Mouse (Mus musculus) liver, embryonic 16.5 days (tissue): ENCODE measurements around the gene Ankrd2. TPM values are rescaled to one million over a fixed set of nuclear protein-coding genes. Genes with fewer than 3 reads are reported as not detected.

ENCODE experiments used
- ATAC-seq: fragments of 200-750 bp; cut with Nextera tagmentation; 2 replicates; pipeline ENCODE4 v1.8.0; 2017; ENCODE audit warnings: low read depth, mild to moderate bottlenecking, moderate number of reproducible peaks, moderate library complexity
- H3K27ac ChIP-seq: fragments of 300-500 bp; sonication (generic); 2 replicates; pipeline ENCODE4 v1.5.1; 2014; ENCODE audit warnings: mild to moderate bottlenecking, low read length
- H3K27me3 ChIP-seq: fragments of 300-500 bp; sonication (generic); 2 replicates; pipeline ENCODE4 v1.6.1; 2014; ENCODE audit warnings: low read depth, low read length, mixed read lengths; ENCODE audit not compliant: control insufficient read depth, insufficient read depth
- H3K36me3 ChIP-seq: fragments of 300-500 bp; sonication (generic); 2 replicates; pipeline ENCODE4 v1.6.1; 2014; ENCODE audit warnings: mild to moderate bottlenecking; ENCODE audit not compliant: control insufficient read depth, insufficient read depth
- H3K4me1 ChIP-seq: fragments of 300-500 bp; sonication (generic); 2 replicates; pipeline ENCODE4 v1.6.1; 2014; ENCODE audit warnings: low read depth, low read length, mixed read lengths; ENCODE audit not compliant: control insufficient read depth
- H3K4me2 ChIP-seq: fragments of 300-500 bp; sonication (generic); 2 replicates; pipeline ENCODE4 v1.6.1; 2014; ENCODE audit warnings: low read depth, low read length, mixed read lengths
- H3K4me3 ChIP-seq: fragments of 300-500 bp; sonication (generic); 2 replicates; pipeline ENCODE4 v1.5.1; 2014; ENCODE audit warnings: low read depth, mild to moderate bottlenecking, low read length
- H3K9ac ChIP-seq: fragments of 300-500 bp; sonication (generic); 2 replicates; pipeline ENCODE4 v1.6.1; 2014; ENCODE audit warnings: low read depth, low read length
- H3K9me3 ChIP-seq: fragments of 300-500 bp; sonication (generic); replicated peaks from 2 replicates; pipeline ENCODE4 v1.6.1; 2016; ENCODE audit warnings: low read length; ENCODE audit not compliant: control insufficient read depth
- WGBS: fragments of 180-500 bp; shearing (Covaris S2); extraction: QIAGEN DNeasy Blood & Tissue Kit; methylation state at CpG from one replicate; pipeline ENCODE4 v1.1.7; 2014; ENCODE audit not compliant: insufficient replicate concordance; 5-methylcytosine and 5-hydroxymethylcytosine counted together
- polyA plus RNA-seq: library from polyadenylated mRNA; unstranded; fragments of >200 nt; fragmentation: Nextera tagmentation; extraction: Ambion mirVana; gene quantifications from 2 replicates; pipeline ENCODE4 v1.2.1, GENCODE M21; 2015

The Ankrd2 gene
- polyA plus RNA-seq, 1 experiment from 2014 or later, result 0.07 TPM

GRCm38 (mm10) chr19:41998770-41999548, 36.8 kb upstream of the Ankrd2 start:
- 0 out of 2 replicates have a peak overlapping the region, but pooled peaks have one; percentile 20 for H3K27ac ChIP-seq
- H3K4me1 ChIP-seq, result peaks cover 2% of the 10 kb centered on the region; the same call in 1 of the 2 replicates
- no peak overlapping the region for H3K9ac ChIP-seq
- WGBS, result 68% methylated on average over 9 of the region's 9 CpGs
- no peak overlapping the region for H3K4me2 ChIP-seq
- no peak overlapping the region for H3K4me3 ChIP-seq
- no peaks in the 10 kb centered on the region for H3K27me3 ChIP-seq
- no peaks in the 10 kb centered on the region for H3K9me3 ChIP-seq
- no peak for ATAC-seq
- H3K36me3 ChIP-seq, result no peaks in the 10 kb centered on the region

GRCm38 (mm10) chr19:41999688-42000283, 36.0 kb upstream of the Ankrd2 start:
- H3K9ac ChIP-seq, result no peak overlapping the region
- WGBS, result 40% methylated on average over 4 of the region's 4 CpGs
- H3K36me3 ChIP-seq, result no peaks in the 10 kb centered on the region
- H3K4me1 ChIP-seq, result peaks cover 4% of the 10 kb centered on the region; the same call in 1 of the 2 replicates
- peak; percentile 50; the same call in 1 of the 2 replicates for ATAC-seq
- H3K9me3 ChIP-seq, result no peaks in the 10 kb centered on the region
- H3K27ac ChIP-seq, result 0 out of 2 replicates have a peak overlapping the region, but pooled peaks have one; percentile 27
- no peak overlapping the region for H3K4me2 ChIP-seq
- no peaks in the 10 kb centered on the region for H3K27me3 ChIP-seq
- H3K4me3 ChIP-seq, result no peak overlapping the region

- Histone ChIP-seq H3K4me1 (peaks cover 4% of the 10 kb centered on the region; the same call in 1 of the 2 replicates), H3K9ac (no peak overlapping the region), H3K9me3 (no peaks in the 10 kb centered on the region), H3K4me2 (no peak overlapping the region), H3K27ac (no peak overlapping the region), H3K36me3 (no peaks in the 10 kb centered on the region), H3K4me3 (no peak overlapping the region), H3K27me3 (no peaks in the 10 kb centered on the region)
- 55% methylated on average over 4 of the region's 4 CpGs for WGBS
- ATAC-seq, result no peak
Measured at GRCm38 (mm10) chr19:42000446-42000958, 35.3 kb upstream of the Ankrd2 start.

GRCm38 (mm10) chr19:42001253-42001980, 34.4 kb upstream of the Ankrd2 start:
- no peak for ATAC-seq
- H3K27me3 ChIP-seq, result no peaks in the 10 kb centered on the region
- no peak overlapping the region for H3K4me2 ChIP-seq
- no peak overlapping the region for H3K27ac ChIP-seq
- no peaks in the 10 kb centered on the region for H3K36me3 ChIP-seq
- H3K4me1 ChIP-seq, result peaks cover 9% of the 10 kb centered on the region
- no peaks in the 10 kb centered on the region for H3K9me3 ChIP-seq
- no peak overlapping the region for H3K4me3 ChIP-seq
- H3K9ac ChIP-seq, result no peak overlapping the region
- 60% methylated on average over 12 of the region's 12 CpGs for WGBS

- H3K9ac ChIP-seq, result no peak overlapping the region
- ATAC-seq, result no peak
- H3K4me1 ChIP-seq, result peaks cover 11% of the 10 kb centered on the region
- no peak overlapping the region for H3K4me2 ChIP-seq
- H3K4me3 ChIP-seq, result no peak overlapping the region
- H3K9me3 ChIP-seq, result no peaks in the 10 kb centered on the region
- H3K27ac ChIP-seq, result no peak overlapping the region
- no peaks in the 10 kb centered on the region for H3K27me3 ChIP-seq
- 50% methylated on average over 6 of the region's 6 CpGs for WGBS
- no peaks in the 10 kb centered on the region for H3K36me3 ChIP-seq
Measured at GRCm38 (mm10) chr19:42004258-42004657, 31.5 kb upstream of the Ankrd2 start.

- Histone ChIP-seq H3K4me1 (peaks cover 10% of the 10 kb centered on the region), H3K36me3 (no peaks in the 10 kb centered on the region), H3K4me3 (no peak overlapping the region), H3K9ac (no peak overlapping the region), H3K27me3 (no peaks in the 10 kb centered on the region), H3K9me3 (no peaks in the 10 kb centered on the region), H3K4me2 (no peak overlapping the region; the same call in 1 of the 2 replicates), H3K27ac (peak overlapping the region; percentile 18; the same call in 1 of the 2 replicates)
- peak; percentile 35; the same call in 1 of the 2 replicates for ATAC-seq
- 9% methylated on average over 3 of the region's 3 CpGs for WGBS
Measured at GRCm38 (mm10) chr19:42005616-42006015, 30.2 kb upstream of the Ankrd2 start.

GRCm38 (mm10) chr19:42006568-42006967, 29.2 kb upstream of the Ankrd2 start:
- Histone ChIP-seq H3K9me3 (no peaks in the 10 kb centered on the region), H3K9ac (no peak overlapping the region), H3K36me3 (no peaks in the 10 kb centered on the region), H3K4me2 (no peak overlapping the region), H3K4me3 (no peak overlapping the region), H3K27me3 (no peaks in the 10 kb centered on the region), H3K27ac (no peak overlapping the region), H3K4me1 (peaks cover 10% of the 10 kb centered on the region)
- 56% methylated on average over 8 of the region's 8 CpGs for WGBS
- no peak for ATAC-seq

GRCm38 (mm10) chr19:42008586-42008985, 27.2 kb upstream of the Ankrd2 start:
- peaks cover 10% of the 10 kb centered on the region for H3K4me1 ChIP-seq
- H3K9me3 ChIP-seq, result no peaks in the 10 kb centered on the region
- H3K27ac ChIP-seq, result no peak overlapping the region
- no peak overlapping the region for H3K4me2 ChIP-seq
- H3K9ac ChIP-seq, result no peak overlapping the region
- WGBS, result 52% methylated on average over 3 of the region's 3 CpGs
- no peaks in the 10 kb centered on the region for H3K27me3 ChIP-seq
- no peak overlapping the region for H3K4me3 ChIP-seq
- ATAC-seq, result no peak
- H3K36me3 ChIP-seq, result no peaks in the 10 kb centered on the region
